Mouse (Mus musculus) T-helper 17 cell (primary cell): ENCODE data around the gene Prkag1.

ENCODE experiments used
- in situ Hi-C, 2 experiments: fragments of 300-600 bp; cut with MboI, MseI; formaldehyde crosslinking; loops; 1 replicate in 1 of 2; 2 replicates in 1 of 2; pipeline ENCODE4 v1.15.1; 2025; ENCODE audit warnings: high pct_unique_total_duplicates in 2 of 2

Gene Prkag1

GRCm38 (mm10) chr15:98776280-98777004, 54.9 kb downstream of the Prkag1 start:
- in situ Hi-C loops: loop anchor here in 1 of 2 experiments (5.0 kb wide), 1 partner anchor 64 kb away; no protein-coding TSS in a partner anchor

GRCm38 (mm10) chr15:98775533-98775932, 55.8 kb downstream of the Prkag1 start:
- in situ Hi-C loops: loop anchor here in 1 of 2 experiments (5.0 kb wide), 1 partner anchor 63 kb away; no protein-coding TSS in a partner anchor

- in situ Hi-C loops: no loop called here
Observed at GRCm38 (mm10) chr15:98774096-98774495, 57.2 kb downstream of the Prkag1 start.

DNA sequence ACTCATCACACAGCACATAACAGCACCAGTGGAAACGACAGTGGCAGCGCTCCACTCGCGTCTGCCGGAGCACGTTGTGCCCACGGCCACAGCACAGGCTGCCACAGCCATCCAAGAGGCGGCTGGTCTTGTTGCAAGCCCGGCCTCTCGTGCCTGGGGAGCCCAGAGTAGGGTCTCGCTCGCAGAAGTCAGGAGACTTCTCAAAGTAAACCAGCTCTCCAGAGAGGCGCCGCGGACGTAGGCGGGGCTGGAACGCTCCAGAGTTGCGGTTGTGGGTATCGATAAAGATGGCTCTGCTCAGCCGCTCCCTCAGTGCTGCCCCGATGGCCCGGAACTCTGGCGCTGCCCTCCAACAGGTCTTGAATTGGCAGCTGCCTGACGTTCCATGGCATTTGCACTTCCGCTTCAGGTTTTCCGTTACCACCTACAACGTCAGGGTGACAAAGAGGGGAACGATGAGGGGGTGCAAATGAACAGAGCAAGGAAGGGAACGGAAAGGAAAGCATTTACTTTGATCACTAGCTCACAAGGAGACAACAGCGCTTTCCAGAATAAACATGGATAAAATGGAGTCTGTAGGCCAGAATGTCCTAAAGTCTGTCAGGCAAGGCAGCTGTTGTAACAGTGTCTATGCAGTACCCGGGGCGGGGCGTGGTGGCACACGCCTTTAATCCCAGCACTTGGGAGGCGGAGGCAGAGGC, 58.7 kb downstream of the Prkag1 start:
- in situ Hi-C loops: no loop called here

- in situ Hi-C loops: no loop called here
Observed at GRCm38 (mm10) chr15:98771813-98772425, 59.4 kb downstream of the Prkag1 start.

GRCm38 (mm10) chr15:98768259-98768658, 63.1 kb downstream of the Prkag1 start:
- in situ Hi-C loops: no loop called here

DNA sequence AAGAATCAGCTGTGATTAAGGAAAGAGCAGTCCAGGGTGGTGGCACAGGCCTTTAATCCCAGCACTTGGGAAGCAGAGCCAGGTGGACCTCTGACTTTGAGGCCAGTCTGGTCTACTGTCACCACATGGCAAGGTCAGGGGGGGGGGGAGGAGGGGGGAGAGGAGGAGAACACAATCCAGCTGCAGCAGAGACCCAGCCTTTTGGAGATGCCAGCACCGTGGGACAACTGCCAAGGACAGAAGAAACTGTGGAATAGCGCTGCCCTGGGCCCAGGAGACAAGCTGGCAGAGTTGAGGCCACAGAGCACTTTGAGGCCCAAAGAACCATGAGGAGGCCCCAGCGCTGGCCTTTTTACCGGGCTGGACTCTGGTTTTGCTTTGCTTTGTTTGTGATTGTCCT, 65.4 kb downstream of the Prkag1 start:
- in situ Hi-C loops: no loop called here
